ENCODE assay signal across 8 mouse cellular contexts in the genomic region with DNA sequence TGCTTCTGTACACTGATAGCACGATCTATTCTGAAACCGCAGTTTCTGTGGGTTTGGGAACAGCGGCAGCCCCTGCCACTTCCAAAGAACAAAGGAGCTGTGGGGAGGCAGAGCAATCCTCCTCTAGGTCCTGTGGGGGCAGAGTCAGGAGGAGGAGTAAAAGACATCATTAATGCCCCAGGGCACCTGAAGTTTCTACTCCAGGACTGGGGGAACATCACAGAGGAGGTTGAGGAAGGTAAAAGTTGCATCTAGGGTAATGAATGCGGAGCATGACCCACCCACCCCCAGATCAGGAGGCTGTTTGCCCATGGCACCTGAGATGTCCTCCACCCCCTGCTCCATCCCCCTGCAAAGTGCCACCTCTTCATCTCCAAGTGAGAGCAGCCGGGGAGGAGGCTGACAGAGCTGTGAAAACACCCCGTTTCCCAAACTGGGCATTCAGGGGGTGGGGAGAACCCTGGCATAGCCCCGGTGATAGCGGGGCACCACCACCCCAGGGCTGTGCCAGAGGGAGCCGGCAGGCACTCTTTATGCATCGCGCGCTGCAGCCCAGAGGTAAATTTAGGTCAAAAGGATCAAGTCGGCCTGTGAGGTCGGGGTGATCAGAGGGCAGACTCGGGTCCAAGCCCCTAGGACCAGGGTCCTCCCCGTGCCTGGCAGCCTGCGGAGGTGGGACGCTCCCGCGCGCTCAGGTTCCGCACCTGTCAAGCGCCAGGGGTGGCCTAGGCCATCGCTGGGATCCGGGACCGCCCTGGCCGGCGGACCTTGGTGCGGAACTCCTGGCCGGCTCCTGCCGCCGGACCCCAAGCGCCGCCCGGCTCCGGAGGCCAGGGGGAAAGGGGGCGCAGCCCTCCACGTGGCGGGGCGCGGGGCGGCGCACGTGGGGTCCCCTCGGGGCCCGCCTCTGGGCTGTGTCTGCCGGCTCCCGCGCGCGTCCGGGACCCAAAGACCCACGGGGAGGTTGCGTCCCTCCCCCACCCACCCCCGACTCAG. TPM values are rescaled to one million over a fixed set of nuclear protein-coding genes. Genes with fewer than 3 reads are reported as not detected.
DNase-seq lines count a peak whose midpoint lies in the region; ATAC-seq and TF ChIP-seq lines count a peak whose summit lies in the region.

No protein-coding gene starts in this region.

- 6% methylated on average over 44 of the region's 55 CpGs for WGBS in heart, adult 2 months
- WGBS in embryonic facial prominence, embryonic 11.5 days = 2% methylated on average over 36 of the region's 55 CpGs
- 1% methylated on average over 42 of the region's 55 CpGs for WGBS in hindbrain, embryonic 12.5 days
- 3% methylated on average over 49 of the region's 55 CpGs for WGBS in limb, embryonic 13.5 days

- DNase-seq in heart, adult 2 months = peak in 1 of 2 experiments; percentile 69
- no peak for DNase-seq in heart, adult 8-10 months (ENCODE audit: low spot score)
- peak; percentile 26 for DNase-seq in embryonic facial prominence, embryonic 11.5 days (ENCODE audit: low spot score)
- peak; percentile 58 for DNase-seq in neural tube, embryonic 10.5 days (ENCODE audit: extremely low spot score, low spot score)
- no peak for DNase-seq in layer of hippocampus, adult 9-11 months

- intact Hi-C loops in heart, adult 2 months (cut with DNase I) = loop anchor here (5.0 kb wide), 1 partner anchor 276 kb away; the partner anchor contains the start of gene Atp2a2

- H3K9me3 ChIP-seq in ES-Bruce4 (replicated peaks; ENCODE audit: control insufficient read depth, insufficient read depth, low read length, poor library complexity, severe bottlenecking) = no peaks in the 10 kb centered on the region
- no peaks in the 10 kb centered on the region for H3K9me3 ChIP-seq in embryonic facial prominence, embryonic 11.5 days (replicated peaks; ENCODE audit: control insufficient read depth, low read length)
- no peaks in the 10 kb centered on the region for H3K9me3 ChIP-seq in hindbrain, embryonic 12.5 days (replicated peaks)
- no peaks in the 10 kb centered on the region for H3K9me3 ChIP-seq in limb, embryonic 13.5 days

- no peaks in the 10 kb centered on the region for H3K36me3 ChIP-seq in heart, adult 2 months (ENCODE audit: control insufficient read depth, insufficient read depth, low read length)
- H3K36me3 ChIP-seq in ES-Bruce4 (ENCODE audit: control insufficient read depth, insufficient read depth, low read length, poor library complexity, severe bottlenecking) = no peaks in the 10 kb centered on the region
- no peaks in the 10 kb centered on the region for H3K36me3 ChIP-seq in embryonic facial prominence, embryonic 11.5 days (replicated peaks; ENCODE audit: control insufficient read depth, insufficient read depth, low read depth, low read length)
- no peaks in the 10 kb centered on the region for H3K36me3 ChIP-seq in hindbrain, embryonic 12.5 days
- peaks cover 4% of the 10 kb centered on the region; the same call in 1 of the 2 replicates for H3K36me3 ChIP-seq in limb, embryonic 13.5 days

- H3K79me2 ChIP-seq in heart, adult 2 months (replicated peaks; ENCODE audit: control insufficient read depth, insufficient read depth, low read length) = no peaks in the 10 kb centered on the region

- H3K27ac ChIP-seq in heart, adult 2 months = peak overlapping the region; percentile 92
- H3K27ac ChIP-seq in ES-Bruce4 (ENCODE audit: insufficient read depth, low read length) = no peak overlapping the region
- peak overlapping the region; percentile 41; the same call in 1 of the 2 replicates for H3K27ac ChIP-seq in embryonic facial prominence, embryonic 11.5 days (replicated peaks; ENCODE audit: low read depth, low read length)
- peak overlapping the region; percentile 69; the same call in 1 of the 2 replicates for H3K27ac ChIP-seq in hindbrain, embryonic 12.5 days
- no peak overlapping the region for H3K27ac ChIP-seq in limb, embryonic 13.5 days

- ATAC-seq in embryonic facial prominence, embryonic 11.5 days (replicated peaks; ENCODE audit: insufficient number of reproducible peaks, low FRiP score, low TSS enrichment, low read depth) = peak; percentile 48
- ATAC-seq in hindbrain, embryonic 12.5 days (ENCODE audit: low FRiP score) = peak; percentile 71
- ATAC-seq in limb, embryonic 13.5 days (ENCODE audit: low FRiP score, low read depth) = peak; percentile 25

- no peak for TF ChIP-seq EP300 in heart, adult 2 months (IDR thresholded peaks at IDR 0.05; ENCODE audit: insufficient read depth, low read depth, low read length)
- no peak for TF ChIP-seq EP300 in ES-Bruce4 (IDR thresholded peaks at IDR 0.05; ENCODE audit: insufficient read depth, low read depth, low read length)

- no peak for TF ChIP-seq CTCF in heart, adult 2 months (IDR thresholded peaks at IDR 0.05)
- no peak for TF ChIP-seq CTCF in ES-Bruce4 (IDR thresholded peaks at IDR 0.05; ENCODE audit: low read depth, low read length)

- peak overlapping the region; percentile 91 for H3K9ac ChIP-seq in heart, adult 2 months (ENCODE audit: low read depth, low read length)
- peak overlapping the region; percentile 93 for H3K9ac ChIP-seq in ES-Bruce4 (ENCODE audit: low read depth, poor library complexity, severe bottlenecking)
- H3K9ac ChIP-seq in embryonic facial prominence, embryonic 11.5 days (replicated peaks; ENCODE audit: low read length) = peak overlapping the region; percentile 85
- peak overlapping the region; percentile 78 for H3K9ac ChIP-seq in hindbrain, embryonic 12.5 days
- peak overlapping the region; percentile 86 for H3K9ac ChIP-seq in limb, embryonic 13.5 days

- H3K4me2 ChIP-seq in embryonic facial prominence, embryonic 11.5 days (ENCODE audit: low read depth, low read length) = peak overlapping the region; percentile 90
- peak overlapping the region; percentile 90 for H3K4me2 ChIP-seq in hindbrain, embryonic 12.5 days (replicated peaks)
- peak overlapping the region; percentile 93 for H3K4me2 ChIP-seq in limb, embryonic 13.5 days (replicated peaks)

- H3K4me3 ChIP-seq in heart, adult 2 months = peak overlapping the region; percentile 87
- H3K4me3 ChIP-seq in ES-Bruce4 (ENCODE audit: low read depth, low read length) = peak overlapping the region; percentile 73
- peak overlapping the region; percentile 90 for H3K4me3 ChIP-seq in embryonic facial prominence, embryonic 11.5 days (ENCODE audit: low read depth, low read length)
- H3K4me3 ChIP-seq in hindbrain, embryonic 12.5 days = peak overlapping the region; percentile 72
- H3K4me3 ChIP-seq in limb, embryonic 13.5 days = peak overlapping the region; percentile 79

- TF ChIP-seq POLR2A in heart, adult 2 months (IDR thresholded peaks at IDR 0.05; ENCODE audit: insufficient read depth, low read depth, low read length) = no peak
- TF ChIP-seq POLR2A in ES-Bruce4 (IDR thresholded peaks at IDR 0.05; ENCODE audit: insufficient read depth, low read length) = no peak

- no peaks in the 10 kb centered on the region for H3K27me3 ChIP-seq in heart, adult 2 months (ENCODE audit: control insufficient read depth, insufficient read depth, low read length)
- 0 out of 2 replicates have a peak, but pooled peaks cover 2% of the 10 kb centered on the region for H3K27me3 ChIP-seq in ES-Bruce4 (ENCODE audit: control insufficient read depth, insufficient read depth, low read length, poor library complexity, severe bottlenecking)
- no peaks in the 10 kb centered on the region for H3K27me3 ChIP-seq in embryonic facial prominence, embryonic 11.5 days (ENCODE audit: control insufficient read depth, insufficient read depth, low read length)
- no peaks in the 10 kb centered on the region for H3K27me3 ChIP-seq in hindbrain, embryonic 12.5 days
- no peaks in the 10 kb centered on the region for H3K27me3 ChIP-seq in limb, embryonic 13.5 days

- H3K4me1 ChIP-seq in heart, adult 2 months (ENCODE audit: control insufficient read depth, insufficient read depth, low read length) = peaks cover 3% of the 10 kb centered on the region
- H3K4me1 ChIP-seq in ES-Bruce4 (ENCODE audit: control insufficient read depth, insufficient read depth, low read length) = peaks cover 1% of the 10 kb centered on the region
- H3K4me1 ChIP-seq in embryonic facial prominence, embryonic 11.5 days (ENCODE audit: control insufficient read depth, insufficient read depth, low read length) = no peaks in the 10 kb centered on the region
- peaks cover 8% of the 10 kb centered on the region for H3K4me1 ChIP-seq in hindbrain, embryonic 12.5 days
- H3K4me1 ChIP-seq in limb, embryonic 13.5 days = peaks cover 13% of the 10 kb centered on the region

RNA-seq across cellular contexts. Expression of gene Camkk2, which starts 0.7 kb away (rescaled TPM):
- 10 to 100 TPM; 10.2 to 13.6 TPM for total RNA-seq in heart, adult 2 months (2021)
- 9.3 and 10.5 TPM in 2 replicates for polyA plus RNA-seq in heart, adult 2 months (2012; rRNA removed)
- total RNA-seq in heart, adult 8-10 months (2022) = 10 to 100 TPM in 3 of 4 experiments, 1 to 10 TPM in 1; 8.9 to 12.5 (median 11.3) TPM
- 24.4 and 26.2 TPM in 2 replicates for polyA plus RNA-seq in ES-Bruce4 (2011; ENCODE audit: insufficient read depth, insufficient read length, low read depth, missing spikeins)
- polyA plus RNA-seq in embryonic facial prominence, embryonic 11.5 days (2014; fragmentation: Nextera tagmentation; extraction: Ambion mirVana) = 19.0 and 21.0 TPM in 2 replicates
- 48.7 and 50.4 TPM in 2 replicates for polyA plus RNA-seq in hindbrain, embryonic 12.5 days (2016; fragmentation: Nextera tagmentation; extraction: Ambion mirVana)
- polyA plus RNA-seq in limb, embryonic 13.5 days (2015; fragmentation: Nextera tagmentation; extraction: Ambion mirVana) = 36.4 and 38.0 TPM in 2 replicates

RNA-seq across cellular contexts. Expression of gene Anapc5, which starts 42.6 kb away (rescaled TPM):
- 100 to 1,000 TPM; 150 to 165 TPM for total RNA-seq in heart, adult 2 months (2021)
- polyA plus RNA-seq in heart, adult 2 months (2012; rRNA removed) = 210 and 302 TPM in 2 replicates
- total RNA-seq in heart, adult 8-10 months (2022) = 100 to 1,000 TPM; 151 to 179 (median 164) TPM
- 344 and 397 TPM in 2 replicates for polyA plus RNA-seq in ES-Bruce4 (2011; ENCODE audit: insufficient read depth, insufficient read length, low read depth, missing spikeins)
- 489 and 493 TPM in 2 replicates for polyA plus RNA-seq in embryonic facial prominence, embryonic 11.5 days (2014; fragmentation: Nextera tagmentation; extraction: Ambion mirVana)
- polyA plus RNA-seq in hindbrain, embryonic 12.5 days (2016; fragmentation: Nextera tagmentation; extraction: Ambion mirVana) = 508 and 529 TPM in 2 replicates
- polyA plus RNA-seq in limb, embryonic 13.5 days (2015; fragmentation: Nextera tagmentation; extraction: Ambion mirVana) = 463 and 482 TPM in 2 replicates

Comparison
In these comparisons a context has a peak if more than half of its experiments do, and no peak if none do; other contexts are left out.
1. DNase-seq: peak in embryonic facial prominence, embryonic 11.5 days (single experiment) and neural tube, embryonic 10.5 days (single experiment); none in heart, adult 8-10 months (single experiment) and layer of hippocampus, adult 9-11 months (single experiment).
2. H3K27ac ChIP-seq: peak in heart, adult 2 months (single experiment), embryonic facial prominence, embryonic 11.5 days (single experiment) and hindbrain, embryonic 12.5 days (single experiment); none in ES-Bruce4 (single experiment) and limb, embryonic 13.5 days (single experiment).
3. Peak in every context shown above with its lines, with median percentiles within 50 percentile points of each other: H3K4me3 ChIP-seq, H3K9ac ChIP-seq, ATAC-seq and H3K4me2 ChIP-seq.